Mouse (Mus musculus): ENCODE measurements around the gene Vmn1r195.

DNA sequence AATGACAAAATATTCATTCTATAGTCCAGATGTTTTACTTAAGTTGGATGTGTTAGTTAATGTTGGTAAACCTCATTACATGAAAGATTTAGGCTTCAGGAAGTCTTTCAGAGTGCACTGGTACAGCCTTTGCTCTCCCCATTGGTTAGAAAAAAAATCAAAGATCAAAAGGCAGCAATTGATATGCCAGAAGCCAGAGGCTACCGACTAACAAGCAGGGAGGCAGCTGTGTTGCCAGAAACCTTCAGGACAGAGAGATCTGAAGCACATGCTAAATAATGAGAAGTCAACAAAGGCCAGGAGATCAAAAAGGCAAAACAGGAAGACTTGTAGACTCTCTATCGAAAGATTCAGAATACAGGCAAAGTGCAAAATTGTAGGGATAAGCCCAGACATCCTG lies 1.4 kb downstream of the Vmn1r195 start:
- TF ChIP-seq POLR2A (IDR thresholded peaks at IDR 0.05; ENCODE audit: control insufficient read depth, extremely low read depth, insufficient read depth, low read length, poor library complexity) (no peak), CTCF (IDR thresholded peaks at IDR 0.05; ENCODE audit: borderline replicate concordance, control insufficient read depth, extremely low read depth, insufficient read depth, low read length, poor library complexity) (no peak)

All from thymus, adult 2 months (tissue).